Mouse (Mus musculus) CH12.LX (cell line): ENCODE results near the gene Tph2. TPM values are rescaled to one million over a fixed set of nuclear protein-coding genes. Genes with fewer than 3 reads are reported as not detected.

Experiments used
- DNase-seq: peaks from one replicate; pipeline ENCODE4 v3.0.0-alpha.2; 2013; ENCODE audit errors: extremely low read depth
- H3K27ac ChIP-seq: 2 replicates; pipeline ENCODE4 v1.5.1; 2012; ENCODE audit warnings: low read depth, mild to moderate bottlenecking, control low read depth, moderate library complexity; ENCODE audit not compliant: insufficient read depth
- H3K27me3 ChIP-seq: replicated peaks from 2 replicates; pipeline ENCODE3; 2012; ENCODE audit warnings: inconsistent platforms
- H3K36me3 ChIP-seq, 2 experiments: replicated peaks in 1 of 2; 2 replicates each; pipeline versions ENCODE3 to v1.6.1; 2012; ENCODE audit warnings: inconsistent platforms in 1 of 2, low read length in 1 of 2, mild to moderate bottlenecking in 1 of 2, mixed read lengths in 1 of 2, moderate library complexity in 1 of 2; ENCODE audit not compliant: control insufficient read depth in 1 of 2, insufficient read depth in 1 of 2
- H3K4me1 ChIP-seq, 2 experiments: 2 replicates each; pipeline ENCODE4 v1.6.1; 2012; ENCODE audit warnings: inconsistent platforms in 1 of 2, moderate library complexity in 1 of 2; ENCODE audit not compliant: insufficient read depth in 2 of 2, control insufficient read depth in 1 of 2
- H3K4me2 ChIP-seq: 2 replicates; pipeline ENCODE4 v1.6.1; 2012; ENCODE audit warnings: low read depth, mild to moderate bottlenecking, control low read depth; ENCODE audit not compliant: poor library complexity, insufficient read depth, severe bottlenecking
- H3K4me3 ChIP-seq, 3 experiments: fragments of 150-350 bp in 1 of 3; sonication (generic) in 1 of 3; replicated peaks in 1 of 3; 2 replicates each; pipeline versions ENCODE3 to v1.5.1; 2011 to 2012; ENCODE audit warnings: low read depth in 2 of 3, low read length in 2 of 3, mild to moderate bottlenecking in 2 of 3, moderate library complexity in 2 of 3, control low read depth in 1 of 3, improper control_type of control experiment in 1 of 3, inconsistent platforms in 1 of 3, mixed read lengths in 1 of 3; ENCODE audit not compliant: poor library complexity in 1 of 3
- H3K79me2 ChIP-seq: replicated peaks from 2 replicates; pipeline ENCODE4 v1.6.1; 2012; ENCODE audit warnings: mild to moderate bottlenecking, moderate library complexity; ENCODE audit not compliant: control insufficient read depth, poor library complexity, insufficient read depth, severe bottlenecking; ENCODE audit errors: extremely low read depth
- H3K9ac ChIP-seq: 2 replicates; pipeline ENCODE4 v1.6.1; 2012; ENCODE audit warnings: low read depth, mild to moderate bottlenecking, control low read depth, moderate library complexity; ENCODE audit not compliant: insufficient read depth
- H3K9me3 ChIP-seq: replicated peaks from 2 replicates; pipeline ENCODE3; 2012; ENCODE audit warnings: low read length, inconsistent platforms, mixed read lengths
- BHLHE40 ChIP-seq: IDR thresholded peaks from 2 replicates; pipeline ENCODE4 v1.6.1; 2011; ENCODE audit warnings: mild to moderate bottlenecking, low read depth, low read length, improper control_type of control experiment
- CHD1 ChIP-seq: IDR thresholded peaks from 2 replicates; pipeline ENCODE4 v1.6.1; 2012; ENCODE audit warnings: low read depth, low read length, improper control_type of control experiment, inconsistent platforms
- CHD2 ChIP-seq: IDR thresholded peaks from 2 replicates; pipeline ENCODE4 v1.6.1; 2011; ENCODE audit warnings: low read length, improper control_type of control experiment
- ELF1 ChIP-seq: IDR thresholded peaks from 2 replicates; pipeline ENCODE4 v1.6.1; 2014; ENCODE audit warnings: low read depth, mild to moderate bottlenecking, inconsistent platforms, low read length, improper control_type of control experiment
- ETS1 ChIP-seq: conservative IDR thresholded peaks from 2 replicates; pipeline ENCODE4 v1.6.1; 2012; ENCODE audit warnings: low read depth, mild to moderate bottlenecking, inconsistent platforms, low read length, improper control_type of control experiment, moderate library complexity
- HCFC1 ChIP-seq: IDR thresholded peaks from 2 replicates; pipeline ENCODE4 v1.6.1; 2012; ENCODE audit warnings: low read depth, mild to moderate bottlenecking, inconsistent platforms, low read length, improper control_type of control experiment
- JUN ChIP-seq: IDR thresholded peaks from 2 replicates; pipeline ENCODE4 v1.6.1; 2011; ENCODE audit warnings: low read depth, mild to moderate bottlenecking, low read length, improper control_type of control experiment, moderate library complexity; ENCODE audit not compliant: insufficient read depth
- MAFK ChIP-seq: IDR thresholded peaks from 2 replicates; pipeline ENCODE4 v1.6.1; 2011; ENCODE audit warnings: low read length, improper control_type of control experiment; ENCODE audit not compliant: insufficient replicate concordance
- MEF2A ChIP-seq: IDR thresholded peaks from 2 replicates; pipeline ENCODE4 v1.6.1; 2014; ENCODE audit warnings: low read depth, mild to moderate bottlenecking, inconsistent platforms, low read length, improper control_type of control experiment, borderline replicate concordance
- MYC ChIP-seq: IDR thresholded peaks from 2 replicates; pipeline ENCODE4 v1.6.1; 2011; ENCODE audit warnings: low read depth, mild to moderate bottlenecking, improper control_type of control experiment, low read length
- NELFE ChIP-seq: IDR thresholded peaks from 2 replicates; pipeline ENCODE4 v1.6.1; 2011; ENCODE audit warnings: low read depth, low read length, improper control_type of control experiment
- NRF1 ChIP-seq: IDR thresholded peaks from 2 replicates; pipeline ENCODE4 v1.6.1; 2014; ENCODE audit warnings: low read depth, mild to moderate bottlenecking, inconsistent platforms, low read length, improper control_type of control experiment, moderate library complexity
- PAX5 ChIP-seq: IDR thresholded peaks from 2 replicates; pipeline ENCODE4 v1.6.1; 2012; ENCODE audit warnings: low read length, inconsistent platforms, mixed read lengths
- POLR2AphosphoS2 ChIP-seq: IDR thresholded peaks from 2 replicates; pipeline ENCODE4 v1.6.1; 2011; ENCODE audit warnings: low read depth, low read length, improper control_type of control experiment
- RAD21 ChIP-seq: IDR thresholded peaks from 2 replicates; pipeline ENCODE4 v1.6.1; 2011; ENCODE audit warnings: low read depth, mild to moderate bottlenecking, low read length, improper control_type of control experiment, moderate library complexity
- TBP ChIP-seq: conservative IDR thresholded peaks from 2 replicates; pipeline ENCODE4 v1.6.1; 2011; ENCODE audit warnings: low read depth, low read length, improper control_type of control experiment
- TCF12 ChIP-seq: IDR thresholded peaks from 2 replicates; pipeline ENCODE4 v1.6.1; 2014; ENCODE audit warnings: low read depth, mild to moderate bottlenecking, inconsistent platforms, low read length, improper control_type of control experiment
- UBTF ChIP-seq: IDR thresholded peaks from 2 replicates; pipeline ENCODE4 v1.6.1; 2012; ENCODE audit warnings: low read depth, mild to moderate bottlenecking, inconsistent platforms, low read length, improper control_type of control experiment, moderate library complexity
- ZKSCAN1 ChIP-seq: IDR thresholded peaks from 2 replicates; pipeline ENCODE4 v1.6.1; 2012; ENCODE audit warnings: low read depth, inconsistent platforms, low read length, improper control_type of control experiment, borderline replicate concordance
- ZNF384 ChIP-seq: IDR thresholded peaks from 2 replicates; pipeline ENCODE4 v1.6.1; 2012; ENCODE audit warnings: low read depth, low read length, improper control_type of control experiment, inconsistent platforms
- dilution Hi-C: fragments of 300-500 bp; cut with MboI; formaldehyde crosslinking; loops from 2 replicates; pipeline ENCODE4 v1.14.3; 2020; ENCODE audit warnings: low sequenced_read_pairs; ENCODE audit not compliant: extremely low pct_unique_long_range_greater_than_20kb, extremely low pct_ligation_motif_present
- in situ Hi-C: fragments of 300-500 bp; cut with MboI; formaldehyde crosslinking; loops from 3 replicates; pipeline ENCODE4 v1.14.3; 2019; ENCODE audit warnings: low sequenced_read_pairs, low pct_ligation_motif_present, low pct_unique_long_range_greater_than_20kb, mixed read lengths
- polyA plus RNA-seq: library from polyadenylated mRNA; unstranded; fragments of >175 nt; gene quantifications from 2 replicates; pipeline ENCODE4 v1.2.1, GENCODE M21; 2012; ENCODE audit warnings: low read depth; ENCODE audit not compliant: insufficient read length
- total RNA-seq, 2 experiments: library from RNA; depleted of rRNA; stranded (reverse); fragments of 300-350 nt in 1 of 2; fragments of >200 nt in 1 of 2; gene quantifications; 2 replicates each; pipeline ENCODE4 v1.2.3; 2012 to 2014

Tph2 gene
- total and polyA plus RNA-seq, 3 experiments: 0.42 to 0.55 (median 0.54) TPM

DNA sequence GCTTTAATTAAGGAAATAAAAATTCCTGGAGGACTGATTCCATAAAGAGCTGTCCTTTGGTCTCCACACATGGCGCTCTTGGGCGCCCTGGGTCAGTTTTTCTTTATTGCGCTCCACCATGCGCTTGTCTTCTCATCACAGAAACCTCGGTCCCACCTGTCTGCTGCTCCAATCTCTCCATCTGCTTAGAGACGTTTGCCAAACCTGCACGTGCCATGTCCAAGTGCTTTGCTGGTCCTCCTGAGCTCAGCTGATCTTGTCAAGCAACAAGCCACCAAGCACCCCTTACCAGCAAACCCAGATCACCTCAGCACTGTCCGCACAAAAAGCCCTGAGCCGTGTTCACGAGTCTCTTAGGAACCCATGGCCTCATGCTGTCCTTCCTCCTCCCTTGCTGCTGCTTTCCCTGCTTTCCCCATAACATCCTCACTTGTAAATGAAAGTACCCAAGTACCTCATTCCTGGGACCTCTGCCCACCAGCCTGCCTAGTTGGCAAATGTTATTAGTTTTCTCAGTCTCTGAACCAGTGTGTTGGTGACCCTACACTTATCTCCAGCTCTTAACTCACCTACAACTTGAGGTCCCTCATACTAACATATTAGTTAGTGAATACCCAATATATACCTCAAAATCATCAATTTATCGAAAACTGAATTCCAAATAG, 28.2 kb upstream of the Tph2 start:
- H3K9ac ChIP-seq: no peak overlapping the region
- no peak overlapping the region for H3K4me2 ChIP-seq
- no peaks in the 10 kb centered on the region for H3K79me2 ChIP-seq
- TF ChIP-seq MAFK (no peak), UBTF (no peak), HCFC1 (no peak), BHLHE40 (no peak), POLR2AphosphoS2 (no peak), MYC (no peak), TBP (no peak), CHD1 (no peak), ELF1 (no peak), ZKSCAN1 (no peak), ETS1 (no peak), JUN (no peak), MEF2A (no peak), CHD2 (no peak), NELFE (no peak), ZNF384 (no peak), NRF1 (no peak), TCF12 (no peak), RAD21 (no peak)
- in situ Hi-C loops: no loop called here
- H3K9me3 ChIP-seq: no peaks in the 10 kb centered on the region
- H3K4me3 ChIP-seq: no peak overlapping the region
- no peak for DNase-seq
- no peaks in the 10 kb centered on the region for H3K27me3 ChIP-seq
- H3K4me1 ChIP-seq: no peaks in the 10 kb centered on the region
- peaks cover 45 to 81% of the 10 kb centered on the region in 2 experiments for H3K36me3 ChIP-seq
- H3K27ac ChIP-seq: no peak overlapping the region
- dilution Hi-C loops: no loop called here

DNA sequence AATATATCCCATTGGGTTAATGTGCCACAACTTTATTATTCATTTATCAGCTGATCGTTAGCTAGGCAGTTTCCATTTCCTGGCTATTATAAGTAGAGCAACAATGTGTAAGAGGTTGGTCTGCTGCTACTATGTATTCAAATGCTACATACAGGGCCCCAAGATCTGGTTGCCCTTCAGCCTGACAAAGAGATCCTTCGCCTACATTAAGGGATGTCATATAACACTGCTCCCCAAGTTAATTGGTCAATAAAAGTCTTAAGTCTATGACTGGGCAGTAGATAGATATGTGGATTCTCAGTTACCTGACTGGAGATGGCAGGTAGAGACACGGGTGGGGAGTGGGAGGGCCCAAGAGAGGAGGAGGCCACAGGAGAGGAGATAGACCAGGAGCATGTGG, 21.0 kb upstream of the Tph2 start:
- H3K27ac ChIP-seq: no peak overlapping the region
- H3K4me3 ChIP-seq: no peak overlapping the region
- no peak overlapping the region for H3K4me2 ChIP-seq
- no peaks in the 10 kb centered on the region for H3K9me3 ChIP-seq
- DNase-seq: no peak
- H3K36me3 ChIP-seq: peaks cover 30 to 82% of the 10 kb centered on the region in 2 experiments
- dilution Hi-C loops: no loop called here
- TF ChIP-seq ZKSCAN1 (no peak), PAX5 (no peak)
- H3K27me3 ChIP-seq: no peaks in the 10 kb centered on the region
- H3K4me1 ChIP-seq: no peaks in the 10 kb centered on the region
- no peaks in the 10 kb centered on the region for H3K79me2 ChIP-seq
- in situ Hi-C loops: no loop called here
- no peak overlapping the region for H3K9ac ChIP-seq
